Mouse (Mus musculus): ENCODE data around the gene Stim1.

The Stim1 gene

GRCm38 (mm10) chr7:102267601-102268394 lies at the start of gene Stim1:
Gene Stim1 (plus strand): TSS chr7:102267806.
- ATAC-seq (ENCODE audit: insufficient number of reproducible peaks, low FRiP score, low TSS enrichment): peak; percentile 60

- ATAC-seq (ENCODE audit: insufficient number of reproducible peaks, low FRiP score, low TSS enrichment): no peak
These were observed 45.7 kb upstream of the Stim1 start for GRCm38 (mm10) chr7:102221899-102222298.

DNA sequence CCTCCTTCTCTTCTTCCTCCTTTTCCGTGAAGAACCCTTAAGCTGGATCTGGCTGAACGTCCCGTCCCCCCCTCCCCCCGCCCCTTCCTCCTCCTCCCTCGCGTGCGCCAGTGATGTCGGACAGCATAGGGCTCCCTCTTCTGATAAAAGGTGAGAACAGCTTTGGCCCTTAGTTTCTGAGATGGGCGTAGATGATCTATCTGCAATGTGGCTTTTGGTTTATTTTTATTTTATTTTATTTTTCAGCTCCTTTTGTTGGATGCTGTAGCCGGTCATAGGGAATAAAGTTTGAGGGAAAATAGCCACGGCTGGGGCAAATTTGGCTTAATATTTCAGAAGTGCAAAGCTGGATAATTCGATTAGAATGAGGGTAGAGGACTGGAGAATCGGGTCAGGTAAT lies 45.3 kb upstream of the Stim1 start:
- ATAC-seq (ENCODE audit: insufficient number of reproducible peaks, low FRiP score, low TSS enrichment): peak; percentile 48; the same call in 1 of the 2 replicates

GRCm38 (mm10) chr7:102222830-102223556 lies 44.6 kb upstream of the Stim1 start:
- peak; percentile 53; the same call in 1 of the 2 replicates for ATAC-seq (ENCODE audit: insufficient number of reproducible peaks, low FRiP score, low TSS enrichment)

DNA sequence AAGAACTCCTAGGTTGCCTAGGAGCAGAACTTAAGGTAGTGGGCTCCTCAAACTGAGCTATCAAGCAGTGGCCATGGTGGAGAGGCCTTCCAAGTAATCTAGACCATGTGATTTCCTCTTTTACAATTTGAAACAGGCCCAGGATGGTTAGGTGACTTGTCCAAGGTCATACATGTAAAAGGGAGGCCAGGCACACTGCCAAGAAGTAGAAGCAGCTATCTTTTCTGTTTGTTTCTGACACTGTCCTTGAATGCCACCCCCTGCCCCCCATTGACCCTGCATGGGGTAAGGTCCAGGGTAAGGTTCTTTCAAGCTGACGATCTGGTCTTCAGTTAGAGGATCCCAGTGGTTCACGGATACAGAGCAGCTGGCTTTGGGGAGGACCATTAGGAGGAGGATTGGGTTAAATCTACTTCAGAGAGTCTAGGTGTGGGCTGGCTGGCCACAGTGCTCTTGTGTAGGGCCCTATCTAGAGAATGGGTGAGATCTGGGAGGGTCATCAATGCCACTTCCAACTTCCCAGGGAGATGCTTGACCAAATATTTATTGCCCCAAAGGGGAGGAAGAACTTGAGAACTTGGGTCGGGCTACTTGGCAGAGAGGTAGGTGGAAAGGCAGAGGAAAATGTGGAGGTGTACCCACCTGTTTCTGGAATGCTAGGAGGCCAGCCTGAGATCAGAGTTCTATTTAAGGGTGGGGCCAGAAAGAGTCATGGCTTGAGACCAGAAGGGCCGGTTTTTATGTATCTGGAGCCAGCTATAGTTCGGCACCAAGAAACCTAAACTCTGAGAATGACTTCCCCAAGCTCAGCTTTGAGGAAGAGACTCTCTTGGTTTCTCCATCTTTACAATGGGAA lies 43.5 kb upstream of the Stim1 start:
- no peak for ATAC-seq (ENCODE audit: insufficient number of reproducible peaks, low FRiP score, low TSS enrichment)

DNA sequence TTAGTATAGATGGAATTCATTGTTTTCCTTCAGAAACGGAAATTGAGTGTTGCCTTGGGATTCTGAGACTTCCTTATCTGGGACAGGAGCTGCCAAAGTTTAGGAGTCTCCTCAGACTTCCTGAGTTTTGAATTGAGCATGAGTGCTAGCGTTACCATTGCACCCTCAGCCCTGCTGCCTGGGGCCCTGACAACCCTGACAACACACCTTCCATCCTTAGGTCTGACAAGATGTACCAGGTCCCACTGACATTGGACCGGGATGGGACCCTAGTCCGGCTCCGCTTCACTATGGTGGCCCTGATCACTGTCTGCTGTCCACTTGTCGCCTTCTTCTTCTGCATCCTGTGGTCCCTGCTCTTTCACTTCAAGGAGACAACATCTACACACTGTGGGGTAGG lies 41.6 kb upstream of the Stim1 start:
- no peak for ATAC-seq (ENCODE audit: insufficient number of reproducible peaks, low FRiP score, low TSS enrichment)

GRCm38 (mm10) chr7:102228049-102228670 lies 39.4 kb upstream of the Stim1 start:
- no peak for ATAC-seq (ENCODE audit: insufficient number of reproducible peaks, low FRiP score, low TSS enrichment)

- ATAC-seq (ENCODE audit: insufficient number of reproducible peaks, low FRiP score, low TSS enrichment): no peak
These were observed 37.8 kb upstream of the Stim1 start for GRCm38 (mm10) chr7:102229814-102230213.

DNA sequence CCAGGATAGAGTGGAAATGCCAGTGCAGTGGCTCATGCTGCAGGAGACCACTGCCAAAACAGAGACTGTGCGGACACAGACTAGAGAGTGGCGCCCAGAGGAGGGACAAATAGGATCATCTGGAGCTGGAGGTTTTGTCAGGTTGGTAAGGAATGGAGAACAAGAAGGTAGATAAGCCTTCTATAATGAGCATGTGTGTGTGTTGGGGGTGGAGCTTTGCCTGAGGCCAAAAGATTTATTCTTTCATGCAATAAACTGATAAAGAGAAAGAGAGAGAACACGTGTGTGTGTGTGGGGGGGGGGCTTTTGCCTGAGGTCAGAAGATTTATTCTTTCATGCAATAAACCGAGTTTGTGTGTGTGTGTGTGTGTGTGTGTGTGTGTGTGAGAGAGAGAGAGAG lies 34.5 kb upstream of the Stim1 start:
- ATAC-seq (ENCODE audit: insufficient number of reproducible peaks, low FRiP score, low TSS enrichment): no peak

DNA sequence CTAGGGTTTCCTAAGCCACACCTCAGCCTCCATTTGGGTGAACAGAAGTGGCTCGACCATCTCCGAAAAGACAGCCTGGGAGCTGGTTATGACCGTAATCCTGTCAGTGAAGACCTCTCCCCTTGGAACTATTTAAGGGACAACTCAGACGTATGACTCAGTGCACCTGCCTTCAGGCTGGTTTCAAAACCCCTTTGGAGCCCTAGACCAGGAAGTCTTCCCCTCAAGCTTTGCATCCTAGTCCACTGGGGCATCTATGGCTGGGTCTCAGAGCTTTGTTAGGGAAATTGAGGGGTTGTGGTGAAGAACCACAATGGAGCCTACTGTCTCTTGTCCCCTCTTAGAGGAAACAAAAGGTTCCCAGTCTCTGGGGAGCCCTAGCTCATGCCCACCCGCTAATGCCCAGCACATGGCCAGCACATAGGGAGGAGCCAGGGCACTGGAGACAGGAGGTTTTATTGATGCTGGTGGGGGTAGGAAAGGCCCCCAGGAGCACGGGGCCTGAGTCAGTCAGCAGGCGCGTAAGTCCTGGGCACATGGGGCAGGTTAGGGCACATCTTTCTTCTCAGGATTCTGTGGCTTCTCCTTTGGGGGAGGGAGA lies 28.8 kb upstream of the Stim1 start:
- ATAC-seq (ENCODE audit: insufficient number of reproducible peaks, low FRiP score, low TSS enrichment): no peak

DNA sequence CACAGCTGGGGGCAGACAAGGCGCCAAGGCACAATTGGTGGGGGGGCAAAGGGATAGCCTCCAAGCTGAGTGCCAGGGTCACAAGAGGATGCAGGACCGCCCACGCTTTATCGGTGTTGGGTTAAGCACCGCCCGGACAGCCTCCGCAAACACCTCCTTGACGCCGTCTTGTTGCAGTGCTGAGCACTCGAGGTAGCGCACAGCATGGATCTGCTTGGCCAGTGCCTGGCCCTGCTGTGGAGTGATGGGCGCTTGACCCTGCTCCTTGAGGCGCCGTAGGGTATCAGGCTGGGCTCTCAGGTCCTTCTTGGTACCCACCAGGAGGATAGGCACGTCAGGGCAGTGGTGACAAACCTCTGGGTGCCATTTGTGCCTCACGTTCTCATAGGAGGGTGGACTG lies 28.0 kb upstream of the Stim1 start:
- ATAC-seq (ENCODE audit: insufficient number of reproducible peaks, low FRiP score, low TSS enrichment): no peak

GRCm38 (mm10) chr7:102242371-102242770 lies 25.2 kb upstream of the Stim1 start:
- ATAC-seq (ENCODE audit: insufficient number of reproducible peaks, low FRiP score, low TSS enrichment): no peak

DNA sequence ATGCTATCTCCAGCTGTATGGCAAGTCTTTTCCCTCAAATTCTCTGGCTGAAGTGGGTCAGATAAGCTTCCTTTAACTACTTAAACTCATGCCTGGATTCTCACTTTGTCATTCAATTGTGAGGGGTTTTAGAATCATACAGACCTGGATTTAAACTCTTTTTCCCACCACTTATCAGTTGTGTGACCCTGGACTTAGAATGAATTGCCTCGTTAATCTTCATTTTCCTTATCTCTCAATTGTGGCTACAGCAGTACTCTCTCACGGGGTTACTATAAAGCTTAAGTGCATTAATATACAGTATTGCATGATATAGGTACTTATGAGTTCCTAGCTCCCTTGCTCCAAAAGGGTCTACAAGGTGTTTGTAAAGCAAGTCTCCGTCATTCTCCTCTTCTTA lies 24.7 kb upstream of the Stim1 start:
- no peak for ATAC-seq (ENCODE audit: insufficient number of reproducible peaks, low FRiP score, low TSS enrichment)

GRCm38 (mm10) chr7:102243870-102244269 lies 23.7 kb upstream of the Stim1 start:
- ATAC-seq (ENCODE audit: insufficient number of reproducible peaks, low FRiP score, low TSS enrichment): no peak

GRCm38 (mm10) chr7:102244782-102245535 lies 22.6 kb upstream of the Stim1 start:
- no peak for ATAC-seq (ENCODE audit: insufficient number of reproducible peaks, low FRiP score, low TSS enrichment)

GRCm38 (mm10) chr7:102245775-102246174 lies 21.8 kb upstream of the Stim1 start:
- ATAC-seq (ENCODE audit: insufficient number of reproducible peaks, low FRiP score, low TSS enrichment): no peak

GRCm38 (mm10) chr7:102246265-102246664 lies 21.3 kb upstream of the Stim1 start:
- ATAC-seq (ENCODE audit: insufficient number of reproducible peaks, low FRiP score, low TSS enrichment): no peak

- no peak for ATAC-seq (ENCODE audit: insufficient number of reproducible peaks, low FRiP score, low TSS enrichment)
These were observed 20.4 kb upstream of the Stim1 start for GRCm38 (mm10) chr7:102246956-102247797.
